Mouse (Mus musculus) heart, postnatal 0 days (tissue): ENCODE results near the gene Emilin2.

Experiments used
- CTCF ChIP-seq: IDR thresholded peaks from 2 replicates; pipeline ENCODE4 v1.5.1; 2016; ENCODE audit warnings: antibody characterized with exemption, control low read depth, low read depth
- EP300 ChIP-seq: IDR thresholded peaks from 2 replicates; pipeline ENCODE4 v1.6.1; 2016; ENCODE audit warnings: antibody characterized with exemption, low read depth

- TF ChIP-seq EP300: no peak
- TF ChIP-seq CTCF: no peak
These were observed 1.9 kb downstream of the Emilin2 start for GRCm38 (mm10) chr17:71309711-71310485.
